Mouse (Mus musculus) macrophage (primary cell): ENCODE measurements around the gene Ang. TPM values are rescaled to one million over a fixed set of nuclear protein-coding genes. Genes with fewer than 3 reads are reported as not detected.

Experiments
- H3K27ac ChIP-seq: fragments of 350-480 bp; formaldehyde crosslinking; 2 replicates; pipeline ENCODE4 v1.9.0; 2021
- H3K36me3 ChIP-seq: fragments of 350-480 bp; formaldehyde crosslinking; 2 replicates; pipeline ENCODE4 v1.9.0; 2021; ENCODE audit errors: inconsistent target
- H3K4me3 ChIP-seq: fragments of 350-480 bp; formaldehyde crosslinking; 2 replicates; pipeline ENCODE4 v1.9.0; 2021; ENCODE audit errors: inconsistent target
- H3K79me2 ChIP-seq: fragments of 350-480 bp; formaldehyde crosslinking; 2 replicates; pipeline ENCODE4 v1.9.0; 2021; ENCODE audit errors: inconsistent target
- WGBS: methylation state at CpG from one replicate; pipeline ENCODE4 v1.1.7; 2026; ENCODE audit warnings: inconsistent platforms; ENCODE audit not compliant: missing documents; 5-methylcytosine and 5-hydroxymethylcytosine counted together
- polyA plus RNA-seq: library from polyadenylated mRNA; stranded (reverse); fragments of 250-400 nt; gene quantifications from 3 replicates; pipeline ENCODE4 v1.2.4, GENCODE M21; 2018; ENCODE audit warnings: inconsistent platforms

The Ang gene
- polyA plus RNA-seq, 1 experiment from 2014 or later: 15.6 TPM

GRCm38 (mm10) chr14:51130315-51130940 lies 39.5 kb downstream of the Ang start:
- Histone ChIP-seq H3K79me2 (no peaks in the 10 kb centered on the region), H3K27ac (0 out of 2 replicates have a peak overlapping the region, but pooled peaks have one; percentile 80)

DNA sequence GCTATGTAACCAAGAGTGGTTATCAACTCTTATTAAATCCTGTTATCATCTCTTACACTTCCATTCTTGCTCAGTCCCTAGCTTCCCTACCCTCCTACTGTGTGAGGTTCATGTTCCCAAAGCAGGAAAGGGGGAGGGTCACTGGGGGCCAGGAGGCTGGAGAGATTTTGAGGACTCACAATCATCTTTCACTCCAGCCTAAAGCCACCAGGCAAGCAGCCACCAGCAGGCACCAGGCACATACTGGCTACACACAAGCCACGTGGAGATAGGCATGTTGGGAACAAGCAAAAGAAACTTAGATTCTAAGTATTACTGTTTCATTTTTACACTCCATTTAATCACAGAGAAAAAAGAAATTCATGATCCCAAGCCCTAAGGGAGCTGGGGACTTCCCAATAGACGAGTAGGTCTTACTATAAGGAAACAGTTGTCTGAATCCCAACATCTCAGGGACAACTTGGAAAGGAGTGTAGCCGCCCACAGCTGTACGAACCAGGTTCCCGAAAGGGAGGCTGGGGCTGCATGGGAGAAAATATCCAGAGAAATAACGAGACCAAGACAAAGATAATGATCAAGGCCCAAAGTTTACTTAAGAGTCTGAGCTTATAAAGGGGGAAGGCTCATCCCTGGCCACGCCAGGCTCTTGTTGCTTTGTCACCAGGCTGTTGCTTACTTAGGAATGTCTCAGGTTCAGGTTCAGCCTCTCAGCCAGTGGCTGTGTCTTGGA lies 40.3 kb downstream of the Ang start:
- Histone ChIP-seq H3K36me3 (no peaks in the 10 kb centered on the region), H3K79me2 (no peaks in the 10 kb centered on the region), H3K4me3 (no peak overlapping the region), H3K27ac (no peak overlapping the region)
- WGBS: 90% methylated on average over 7 of the region's 7 CpGs

More at GRCm38 (mm10) chr14:51130315-51130940, 39.5 kb downstream of the Ang start:
- H3K36me3 ChIP-seq: no peaks in the 10 kb centered on the region
- WGBS: 62% methylated on average over 9 of the region's 9 CpGs
- H3K4me3 ChIP-seq: no peak overlapping the region

- 48% methylated on average over 4 of the region's 4 CpGs for WGBS
These were observed 41.4 kb downstream of the Ang start for GRCm38 (mm10) chr14:51132372-51132771.

DNA sequence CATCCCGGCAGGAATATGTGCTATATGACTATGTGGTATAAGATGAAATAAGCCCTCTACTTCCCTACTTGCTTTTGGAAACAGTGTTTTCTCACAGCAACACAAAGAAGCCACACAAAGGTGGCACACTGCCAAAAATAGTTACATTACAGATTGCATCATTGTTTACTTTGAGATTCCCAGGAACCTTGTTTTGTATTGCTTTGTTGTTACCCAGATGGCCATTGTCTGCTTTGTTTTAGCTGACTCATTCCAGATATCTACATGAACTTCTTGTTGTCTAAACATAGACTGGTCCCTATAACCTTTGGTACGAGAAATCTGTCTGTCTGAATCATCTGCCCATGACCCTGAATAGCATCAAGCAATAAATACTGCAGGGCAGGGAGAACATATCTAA lies 49.4 kb downstream of the Ang start:
- Histone ChIP-seq H3K4me3 (no peak overlapping the region), H3K79me2 (no peaks in the 10 kb centered on the region), H3K36me3 (no peaks in the 10 kb centered on the region), H3K27ac (no peak overlapping the region)
- WGBS: 76% methylated on average over 2 of the region's 2 CpGs

More at GRCm38 (mm10) chr14:51132372-51132771, 41.4 kb downstream of the Ang start:
- no peak overlapping the region for H3K27ac ChIP-seq
- H3K4me3 ChIP-seq: no peak overlapping the region
- no peaks in the 10 kb centered on the region for H3K79me2 ChIP-seq
- H3K36me3 ChIP-seq: no peaks in the 10 kb centered on the region

GRCm38 (mm10) chr14:51142119-51142518 lies 51.2 kb downstream of the Ang start:
- WGBS: 98% methylated on average over 4 of the region's 4 CpGs
- H3K27ac ChIP-seq: no peak overlapping the region
- no peaks in the 10 kb centered on the region for H3K36me3 ChIP-seq
- no peaks in the 10 kb centered on the region for H3K79me2 ChIP-seq
- no peak overlapping the region for H3K4me3 ChIP-seq

DNA sequence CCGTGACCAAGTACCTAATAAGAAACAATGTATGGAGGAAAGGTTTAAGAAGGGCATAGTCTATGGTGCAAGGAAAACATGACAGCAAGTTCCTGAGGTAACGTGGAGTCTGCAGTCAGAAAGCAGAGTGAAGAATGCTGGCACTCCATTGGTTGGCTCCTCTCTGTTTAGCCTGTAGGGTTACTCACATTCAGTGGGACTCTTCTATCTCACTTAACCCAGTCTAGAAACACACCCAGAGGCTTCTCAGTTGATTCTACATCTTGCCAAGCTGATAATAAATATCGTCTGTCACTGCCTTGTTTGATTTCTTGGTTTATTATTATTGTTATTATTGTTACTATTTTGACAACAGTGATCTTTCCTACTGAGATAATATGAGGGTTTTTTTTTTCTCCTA lies 51.6 kb downstream of the Ang start:
- Histone ChIP-seq H3K27ac (no peak overlapping the region), H3K79me2 (no peaks in the 10 kb centered on the region), H3K36me3 (no peaks in the 10 kb centered on the region), H3K4me3 (no peak overlapping the region)
- WGBS: 92% methylated on average over 3 of the region's 3 CpGs

DNA sequence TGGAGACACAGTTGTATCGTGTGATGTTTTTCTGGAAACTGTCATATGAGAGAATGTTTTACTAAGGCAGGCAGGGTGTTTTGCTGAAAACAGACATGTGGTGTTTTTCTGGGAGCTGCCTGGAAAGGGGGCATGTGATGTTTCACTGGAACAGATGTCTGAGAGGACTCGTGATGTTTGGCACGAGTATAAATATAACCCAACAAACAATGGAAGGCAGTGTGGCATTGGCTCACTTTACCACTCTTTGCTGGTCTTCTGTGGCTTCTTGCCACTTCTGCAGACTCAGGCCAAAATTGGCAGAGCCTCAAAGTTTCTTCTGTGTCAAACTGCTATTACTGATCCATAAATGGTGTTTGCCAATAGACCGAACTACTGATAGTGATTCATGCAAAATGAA lies 52.3 kb downstream of the Ang start:
- no peak overlapping the region for H3K4me3 ChIP-seq
- H3K36me3 ChIP-seq: no peaks in the 10 kb centered on the region
- no peak overlapping the region for H3K27ac ChIP-seq
- WGBS: 84% methylated on average over 4 of the region's 4 CpGs
- H3K79me2 ChIP-seq: no peaks in the 10 kb centered on the region

DNA sequence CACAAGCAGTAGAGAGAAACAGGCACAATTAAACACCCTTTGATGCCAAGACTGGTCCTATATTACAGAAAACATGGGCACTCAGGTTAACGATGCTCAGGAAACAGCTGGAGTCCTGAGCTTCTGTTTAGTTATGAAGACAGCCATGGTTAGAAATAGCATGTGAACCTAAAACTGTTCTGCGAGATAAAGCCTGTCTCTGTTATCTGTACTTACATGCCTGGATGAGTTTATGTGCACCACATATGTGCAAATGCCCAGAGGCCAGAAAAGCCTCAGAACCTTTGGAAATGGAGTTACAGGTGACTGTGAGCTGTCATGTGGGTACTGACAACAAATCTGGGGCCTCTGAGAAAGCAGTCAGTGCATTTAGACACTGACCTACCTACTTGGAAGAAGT lies 53.0 kb downstream of the Ang start:
- 60% methylated on average over 2 of the region's 2 CpGs for WGBS
- no peak overlapping the region for H3K27ac ChIP-seq

GRCm38 (mm10) chr14:51144451-51144850 lies 53.5 kb downstream of the Ang start:
- Histone ChIP-seq H3K79me2 (no peaks in the 10 kb centered on the region), H3K36me3 (no peaks in the 10 kb centered on the region), H3K4me3 (no peak overlapping the region), H3K27ac (no peak overlapping the region)
- 100% methylated on average over 4 of the region's 4 CpGs for WGBS

More for the DNA sequence above, 53.0 kb downstream of the Ang start:
- Histone ChIP-seq H3K4me3 (no peak overlapping the region), H3K36me3 (no peaks in the 10 kb centered on the region), H3K79me2 (no peaks in the 10 kb centered on the region)

- 87% methylated on average over 6 of the region's 6 CpGs for WGBS
- H3K79me2 ChIP-seq: no peaks in the 10 kb centered on the region
- H3K4me3 ChIP-seq: no peak overlapping the region
- no peaks in the 10 kb centered on the region for H3K36me3 ChIP-seq
- no peak overlapping the region for H3K27ac ChIP-seq
These were observed 54.6 kb downstream of the Ang start for GRCm38 (mm10) chr14:51145521-51145920.

- H3K79me2 ChIP-seq: no peaks in the 10 kb centered on the region
- no peaks in the 10 kb centered on the region for H3K36me3 ChIP-seq
- H3K4me3 ChIP-seq: no peak within 1 kb of the TSS
- H3K27ac ChIP-seq: no peak within 1 kb of the TSS
- WGBS: 89% methylated on average over 2 of the region's 2 CpGs
These were observed 55.7 kb downstream of the Ang start, which contains the start of gene Rnase1 for GRCm38 (mm10) chr14:51146685-51147084. Gene Rnase1, minus strand, starts transcription at chr14:51146785.

DNA sequence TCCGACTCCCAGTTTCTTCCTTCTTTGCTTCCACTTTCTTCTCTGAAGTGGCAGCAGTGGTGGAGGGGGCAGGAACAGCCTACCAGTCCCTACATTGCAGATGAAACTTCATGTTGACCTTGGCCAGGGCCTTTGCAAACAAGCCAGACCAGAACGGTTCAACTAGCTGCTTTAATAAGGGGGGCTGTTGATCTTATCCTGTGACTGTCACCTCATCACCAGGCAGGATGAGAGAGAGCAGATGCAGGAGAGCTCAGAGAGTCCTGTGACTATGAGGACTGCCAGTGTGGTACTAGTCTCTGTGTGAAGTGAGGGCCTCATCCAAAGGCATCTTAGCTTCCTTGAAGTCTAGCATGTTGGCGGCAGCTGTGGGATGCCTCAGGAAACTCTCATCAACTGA lies 57.1 kb downstream of the Ang start:
- 91% methylated on average over 3 of the region's 3 CpGs for WGBS
- no peak overlapping the region for H3K27ac ChIP-seq

DNA sequence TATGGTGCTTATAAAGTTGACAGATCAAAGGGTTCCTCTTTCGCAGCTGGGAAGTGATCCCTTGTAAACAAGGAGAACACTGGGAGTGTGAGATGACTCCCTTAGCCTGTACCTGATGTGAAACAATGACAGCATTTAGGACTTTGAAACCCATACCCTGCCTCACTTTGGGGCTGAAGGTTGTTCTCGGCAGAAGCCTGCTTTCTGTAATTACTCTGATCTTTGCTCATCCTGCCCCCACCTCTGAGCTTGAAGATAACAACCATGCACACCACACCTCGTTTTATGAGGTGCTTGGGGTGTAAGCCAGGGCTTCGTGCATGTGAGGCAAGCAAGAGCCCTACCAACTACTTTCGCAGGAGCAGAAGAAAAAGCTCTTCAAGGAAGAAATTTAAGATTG lies 58.2 kb downstream of the Ang start:
- H3K36me3 ChIP-seq: no peaks in the 10 kb centered on the region
- WGBS: 93% methylated on average over 5 of the region's 5 CpGs
- no peaks in the 10 kb centered on the region for H3K79me2 ChIP-seq
- H3K27ac ChIP-seq: no peak overlapping the region
- no peak overlapping the region for H3K4me3 ChIP-seq

More for the DNA sequence above, 57.1 kb downstream of the Ang start:
- Histone ChIP-seq H3K79me2 (no peaks in the 10 kb centered on the region), H3K4me3 (no peak overlapping the region), H3K36me3 (no peaks in the 10 kb centered on the region)

DNA sequence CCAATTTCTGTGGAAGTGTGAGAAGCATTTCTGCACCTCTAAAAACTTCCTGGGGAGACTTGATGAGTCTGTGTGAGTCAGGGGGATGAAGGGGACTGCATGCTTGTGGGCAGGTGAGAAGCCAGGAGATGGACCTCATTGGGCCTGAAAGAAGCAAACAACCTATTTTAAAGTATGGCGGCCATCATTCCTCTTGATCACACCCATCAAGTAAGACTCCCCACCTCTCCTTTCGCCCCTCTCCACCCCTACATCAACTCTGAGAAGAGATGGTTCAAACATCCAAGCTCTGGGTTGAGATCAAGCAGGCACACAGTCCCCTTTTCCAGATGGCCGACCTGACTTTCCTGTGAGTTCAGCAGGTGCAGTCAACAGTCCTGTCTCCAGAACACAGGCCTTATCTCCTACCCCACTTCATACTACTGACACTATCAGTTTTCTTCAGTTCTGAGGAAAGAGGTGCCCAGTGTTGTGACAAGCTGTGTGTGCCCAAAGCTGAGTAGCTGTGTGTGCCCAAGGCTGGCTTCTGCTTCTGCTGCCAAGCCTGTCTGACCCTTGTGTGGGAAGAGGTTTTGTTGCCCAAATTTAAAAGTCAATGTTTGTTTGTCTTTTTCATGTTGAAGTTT lies 59.4 kb downstream of the Ang start:
- Histone ChIP-seq H3K79me2 (no peaks in the 10 kb centered on the region), H3K36me3 (no peaks in the 10 kb centered on the region), H3K4me3 (no peak overlapping the region), H3K27ac (no peak overlapping the region)
- WGBS: 86% methylated on average over 3 of the region's 3 CpGs
